Mouse (Mus musculus) bone marrow, adult 2 months (tissue): ENCODE data around the gene Adig.

Experiments
- CTCF ChIP-seq: fragments of 200-500 bp; IDR thresholded peaks from 2 replicates; pipeline ENCODE4 v1.5.1; 2011; ENCODE audit warnings: low read length, control low read depth; ENCODE audit not compliant: control insufficient read depth, insufficient read depth
- POLR2A ChIP-seq: fragments of 200-500 bp; IDR thresholded peaks from 2 replicates; pipeline ENCODE4 v1.6.1; 2011; ENCODE audit warnings: low read depth, mild to moderate bottlenecking, control low read depth, low read length, borderline replicate concordance; ENCODE audit not compliant: control insufficient read depth

GRCm38 (mm10) chr2:158555812-158556211, 53.4 kb downstream of the Adig start:
- TF ChIP-seq CTCF (no peak), POLR2A (no peak)
